In genomic region chr2:71627097-71627755, GRCm38 (mm10) we compare ENCODE assay signal across 7 mouse cellular contexts.
A peak's percentile ranks its signal among the peaks of the same experiment; 100 is the strongest.
DNase-seq lines count a peak whose midpoint lies in the region; ATAC-seq and TF ChIP-seq lines count a peak whose summit lies in the region.

No protein-coding gene starts in this region.

- no peaks in the 10 kb centered on the region for H3K79me2 ChIP-seq in liver, adult 2 months (ENCODE audit: control insufficient read depth, insufficient read depth, low read length)

- 28% methylated on average over 14 of the region's 14 CpGs for WGBS in liver, adult 2 months
- WGBS in liver, postnatal 0 days (ENCODE audit: insufficient replicate concordance), result 28% methylated on average over 14 of the region's 14 CpGs
- 16% methylated on average over 14 of the region's 14 CpGs for WGBS in forebrain, postnatal 0 days

- no peaks in the 10 kb centered on the region for H3K36me3 ChIP-seq in liver, adult 2 months (ENCODE audit: control insufficient read depth, insufficient read depth, low read length)
- no peaks in the 10 kb centered on the region for H3K36me3 ChIP-seq in liver, postnatal 0 days (replicated peaks; ENCODE audit: insufficient read depth, low read length)
- no peaks in the 10 kb centered on the region for H3K36me3 ChIP-seq in forebrain, postnatal 0 days (ENCODE audit: insufficient read depth)

- no peaks in the 10 kb centered on the region for H3K9me3 ChIP-seq in liver, postnatal 0 days (ENCODE audit: low read length)
- H3K9me3 ChIP-seq in forebrain, postnatal 0 days (ENCODE audit: low read length), result no peaks in the 10 kb centered on the region

- ATAC-seq in liver, postnatal 0 days, result no peak
- peak; percentile 44; the same call in 1 of the 2 replicates for ATAC-seq in forebrain, postnatal 0 days

- H3K4me1 ChIP-seq in liver, adult 2 months (ENCODE audit: control insufficient read depth, insufficient read depth, low read length), result peaks cover 2% of the 10 kb centered on the region; the same call in 1 of the 2 replicates
- H3K4me1 ChIP-seq in liver, postnatal 0 days (ENCODE audit: insufficient read depth), result peaks cover 9% of the 10 kb centered on the region
- H3K4me1 ChIP-seq in forebrain, postnatal 0 days (ENCODE audit: insufficient read depth), result peaks cover 20% of the 10 kb centered on the region

- no peak overlapping the region for H3K27ac ChIP-seq in liver, adult 2 months (replicated peaks; ENCODE audit: insufficient read depth, low read depth, low read length)
- H3K27ac ChIP-seq in liver, postnatal 0 days (ENCODE audit: low read depth), result no peak overlapping the region
- H3K27ac ChIP-seq in forebrain, postnatal 0 days (ENCODE audit: low read depth, low read length), result peak overlapping the region; percentile 47

- peaks cover 12% of the 10 kb centered on the region for H3K27me3 ChIP-seq in liver, adult 2 months (ENCODE audit: control insufficient read depth, insufficient read depth, low read length)
- H3K27me3 ChIP-seq in liver, postnatal 0 days (ENCODE audit: insufficient read depth, low read length), result peaks cover 14% of the 10 kb centered on the region; the same call in 1 of the 2 replicates
- no peaks in the 10 kb centered on the region for H3K27me3 ChIP-seq in forebrain, postnatal 0 days (ENCODE audit: insufficient read depth, low read length)

- H3K9ac ChIP-seq in liver, adult 2 months (ENCODE audit: low read depth, low read length), result no peak overlapping the region
- no peak overlapping the region for H3K9ac ChIP-seq in liver, postnatal 0 days (replicated peaks)
- H3K9ac ChIP-seq in forebrain, postnatal 0 days, result 0 out of 2 replicates have a peak overlapping the region, but pooled peaks have one; percentile 2

- TF ChIP-seq POLR2A in liver, adult 2 months (IDR thresholded peaks at IDR 0.05; ENCODE audit: extremely low read depth, insufficient read depth, low read length), result no peak

- no peak for TF ChIP-seq EP300 in liver, postnatal 0 days (IDR thresholded peaks at IDR 0.05; ENCODE audit: low read depth)

- peak; percentile 28 for DNase-seq in liver, adult 2 months (ENCODE audit: extremely low read depth, low read depth, low spot score)
- no peak for DNase-seq in liver, postnatal 0 days
- peak; percentile 57 for DNase-seq in forebrain, postnatal 0 days
- DNase-seq in left cerebral cortex, postnatal 14 days (ENCODE audit: low spot score in 2 of 2), result peak; percentile 31 to 37
- peak; percentile 33 for DNase-seq in retina, embryonic 14.5 days (ENCODE audit: low spot score)
- DNase-seq in adipocyte (ENCODE audit: low spot score), result no peak
- no peak for DNase-seq in heart, adult 18-20 months

- intact Hi-C loops in left cerebral cortex, postnatal 14 days (cut with DNase I), result no loop called here

- H3K4me3 ChIP-seq in liver, adult 2 months (ENCODE audit: insufficient read depth, low read depth, low read length), result no peak overlapping the region
- H3K4me3 ChIP-seq in liver, postnatal 0 days (ENCODE audit: low read depth, low read length), result no peak overlapping the region
- no peak overlapping the region for H3K4me3 ChIP-seq in forebrain, postnatal 0 days (ENCODE audit: low read depth, low read length)

- no peak overlapping the region for H3K4me2 ChIP-seq in liver, postnatal 0 days (ENCODE audit: low read depth, low read length)
- H3K4me2 ChIP-seq in forebrain, postnatal 0 days (ENCODE audit: low read depth), result peak overlapping the region; percentile 23

- TF ChIP-seq CTCF in liver, adult 2 months (IDR thresholded peaks at IDR 0.05; ENCODE audit: low read depth, low read length), result no peak
- no peak for TF ChIP-seq CTCF in liver, postnatal 0 days (IDR thresholded peaks at IDR 0.05; ENCODE audit: low read depth)
- no peak for TF ChIP-seq CTCF in forebrain, postnatal 0 days (IDR thresholded peaks at IDR 0.05; ENCODE audit: low read depth)

Comparison
In these comparisons a context has a peak if more than half of its experiments do, and no peak if none do; other contexts are left out.
1. DNase-seq: peak in liver, adult 2 months (single experiment), forebrain, postnatal 0 days (single experiment), left cerebral cortex, postnatal 14 days (2 of 2) and retina, embryonic 14.5 days (single experiment); none in liver, postnatal 0 days (single experiment), adipocyte (single experiment) and heart, adult 18-20 months (0 of 2).